Mouse (Mus musculus) limb, embryonic 14.5 days (tissue): ENCODE measurements at regions not wholly inside any gene's neighbourhood (a gene's known extent, or its start where the extent isn't known, plus 50 kb on each side); places are given as distances from the start of the nearest gene placed in this dataset. TPM values are rescaled to one million over a fixed set of nuclear protein-coding genes. Genes with fewer than 3 reads are reported as not detected.

Experiments used
- ATAC-seq: fragments of 200-750 bp; cut with Nextera tagmentation; 2 replicates; pipeline ENCODE4 v1.8.0; 2017; ENCODE audit warnings: low read depth, moderate number of reproducible peaks, moderate TSS enrichment; ENCODE audit not compliant: low FRiP score
- DNase-seq: peaks from one replicate; pipeline ENCODE4 v3.0.0-alpha.2; 2015; ENCODE audit warnings: low spot score
- H3K27ac ChIP-seq: fragments of 300-500 bp; sonication (generic); replicated peaks from 2 replicates; pipeline ENCODE4 v1.5.1; 2014; ENCODE audit warnings: low read depth, mild to moderate bottlenecking, low read length, moderate library complexity, mixed read lengths
- H3K27me3 ChIP-seq: fragments of 300-500 bp; sonication (generic); 2 replicates; pipeline ENCODE4 v1.6.1; 2014; ENCODE audit warnings: low read length, mixed read lengths; ENCODE audit not compliant: control insufficient read depth, insufficient read depth
- H3K36me3 ChIP-seq: fragments of 300-500 bp; sonication (generic); 2 replicates; pipeline ENCODE4 v1.6.1; 2014; ENCODE audit warnings: mild to moderate bottlenecking, low read length, moderate library complexity, mixed read lengths; ENCODE audit not compliant: control insufficient read depth, insufficient read depth
- H3K4me1 ChIP-seq: fragments of 300-500 bp; sonication (generic); 2 replicates; pipeline ENCODE4 v1.6.1; 2014; ENCODE audit warnings: antibody characterized with exemption, low read length, mixed read lengths; ENCODE audit not compliant: control insufficient read depth, insufficient read depth
- H3K4me2 ChIP-seq: fragments of 300-500 bp; sonication (generic); replicated peaks from 2 replicates; pipeline ENCODE4 v1.6.1; 2014; ENCODE audit warnings: low read depth, mild to moderate bottlenecking, low read length, moderate library complexity; ENCODE audit not compliant: severe bottlenecking
- H3K4me3 ChIP-seq: fragments of 300-500 bp; sonication (generic); replicated peaks from 2 replicates; pipeline ENCODE4 v1.5.1; 2014; ENCODE audit warnings: low read length
- H3K9ac ChIP-seq: fragments of 300-500 bp; sonication (generic); 2 replicates; pipeline ENCODE4 v1.6.1; 2014; ENCODE audit warnings: mild to moderate bottlenecking, low read depth, low read length, moderate library complexity; ENCODE audit not compliant: severe bottlenecking
- H3K9me3 ChIP-seq: fragments of 300-500 bp; sonication (generic); 2 replicates; pipeline ENCODE4 v1.6.1; 2016; ENCODE audit warnings: low read length; ENCODE audit not compliant: control insufficient read depth
- POLR2A ChIP-seq: fragments of 200-500 bp; IDR thresholded peaks from 2 replicates; pipeline ENCODE4 v1.8.0; 2012; ENCODE audit warnings: inconsistent platforms, mild to moderate bottlenecking, moderate library complexity, borderline replicate concordance; ENCODE audit not compliant: insufficient read depth, insufficient read length; ENCODE audit errors: extremely low read depth
- WGBS: fragments of 180-500 bp; shearing (Covaris S2); extraction: QIAGEN DNeasy Blood & Tissue Kit; methylation state at CpG from one replicate; pipeline ENCODE4 v1.1.7; 2014; 5-methylcytosine and 5-hydroxymethylcytosine counted together
- microRNA-seq: library from miRNA; unstranded; fragments of <30 nt; microRNA quantifications from one replicate; pipeline ENCODE4, GENCODE M21; 2016

DNA sequence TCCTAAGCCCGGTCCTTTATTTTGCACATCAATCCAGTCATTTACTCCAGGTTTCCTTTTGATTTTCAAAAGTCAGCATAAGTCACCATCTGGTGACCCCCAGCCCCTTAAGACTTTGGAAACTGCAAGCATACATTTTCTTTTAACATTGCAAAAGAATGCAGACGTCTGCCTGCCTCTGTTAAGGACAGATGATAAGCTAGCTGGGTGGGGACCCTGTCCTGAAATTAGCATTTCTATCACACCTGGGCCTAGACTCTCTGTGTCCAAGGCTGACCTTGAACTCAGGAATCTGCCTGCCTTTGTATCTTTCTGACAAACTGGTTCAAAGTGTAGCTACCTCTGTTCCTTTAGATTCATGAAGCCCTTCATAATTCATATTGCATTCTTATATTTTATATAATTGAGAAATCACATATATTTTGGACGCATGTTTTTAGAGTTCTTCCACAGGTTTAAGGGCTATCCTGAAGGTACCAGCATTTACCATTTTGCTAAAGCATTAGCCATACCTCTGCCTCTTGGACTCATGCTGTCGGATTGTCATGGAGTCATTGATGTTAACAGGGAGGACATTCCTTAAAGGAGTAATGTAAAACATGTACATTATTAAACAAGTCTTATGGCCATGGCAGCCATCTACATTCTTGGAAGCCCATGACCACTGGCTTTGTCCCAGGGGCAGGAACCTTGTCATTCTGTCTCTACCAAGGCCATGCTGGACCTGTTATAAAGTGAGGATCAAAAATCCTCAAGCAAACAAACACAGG lies 998.6 kb downstream of the Ntrk3 start:
- Histone ChIP-seq H3K9me3 (no peaks in the 10 kb centered on the region), H3K9ac (no peak overlapping the region), H3K36me3 (no peaks in the 10 kb centered on the region), H3K27me3 (no peaks in the 10 kb centered on the region), H3K4me3 (no peak overlapping the region), H3K27ac (no peak overlapping the region), H3K4me2 (no peak overlapping the region), H3K4me1 (no peaks in the 10 kb centered on the region)
- 66% methylated on average over 4 of the region's 4 CpGs for WGBS
- DNase-seq: no peak
- TF ChIP-seq POLR2A: no peak
- no peak for ATAC-seq

Small RNA genes lying in the stretch of these regions (microRNA-seq; reads per million reads assigned to microRNA genes)
- gene Gm44358: not detected
